Mouse (Mus musculus) midbrain, embryonic 14.5 days (tissue): Measurements from ENCODE around the gene Mgll. TPM values are rescaled to one million over a fixed set of nuclear protein-coding genes. Genes with fewer than 3 reads are reported as not detected.

Experiments
- ATAC-seq: fragments of 200-750 bp; cut with Nextera tagmentation; 2 replicates; pipeline ENCODE4 v1.8.0; 2017; ENCODE audit warnings: moderate number of reproducible peaks, moderate library complexity; ENCODE audit not compliant: low FRiP score, low TSS enrichment
- DNase-seq: peaks from one replicate; pipeline ENCODE4 v3.0.0-alpha.2; 2015
- H3K27ac ChIP-seq: fragments of 300-500 bp; sonication (generic); replicated peaks from 2 replicates; pipeline ENCODE4 v1.5.1; 2014; ENCODE audit warnings: mild to moderate bottlenecking, low read depth, low read length, moderate library complexity
- H3K27me3 ChIP-seq: fragments of 300-500 bp; sonication (generic); 2 replicates; pipeline ENCODE4 v1.6.1; 2014; ENCODE audit warnings: low read length, control low read depth, mixed read lengths; ENCODE audit not compliant: control insufficient read depth, insufficient read depth
- H3K36me3 ChIP-seq: fragments of 300-500 bp; sonication (generic); 2 replicates; pipeline ENCODE4 v1.6.1; 2014; ENCODE audit warnings: low read length, control low read depth; ENCODE audit not compliant: control insufficient read depth, insufficient read depth
- H3K4me1 ChIP-seq: fragments of 300-500 bp; sonication (generic); 2 replicates; pipeline ENCODE4 v1.6.1; 2014; ENCODE audit warnings: mild to moderate bottlenecking, antibody characterized with exemption, low read length, control low read depth; ENCODE audit not compliant: control insufficient read depth, insufficient read depth
- H3K4me2 ChIP-seq: fragments of 300-500 bp; sonication (generic); 2 replicates; pipeline ENCODE4 v1.6.1; 2014; ENCODE audit warnings: mild to moderate bottlenecking, low read length, moderate library complexity
- H3K4me3 ChIP-seq: fragments of 300-500 bp; sonication (generic); replicated peaks from 2 replicates; pipeline ENCODE4 v1.5.1; 2014; ENCODE audit warnings: low read depth, low read length
- H3K9ac ChIP-seq: fragments of 300-500 bp; sonication (generic); replicated peaks from 2 replicates; pipeline ENCODE4 v1.6.1; 2014; ENCODE audit warnings: mild to moderate bottlenecking, low read length, moderate library complexity
- H3K9me3 ChIP-seq: fragments of 300-500 bp; sonication (generic); 2 replicates; pipeline ENCODE4 v1.6.1; 2016; ENCODE audit warnings: low read length, control low read depth, mixed read lengths; ENCODE audit not compliant: control insufficient read depth
- WGBS: fragments of 180-500 bp; shearing (Covaris S2); extraction: QIAGEN DNeasy Blood & Tissue Kit; methylation state at CpG from one replicate; pipeline ENCODE4 v1.1.7; 2014; 5-methylcytosine and 5-hydroxymethylcytosine counted together
- polyA plus RNA-seq: library from polyadenylated mRNA; unstranded; fragments of >200 nt; fragmentation: Nextera tagmentation; extraction: Ambion mirVana; gene quantifications from 2 replicates; pipeline ENCODE4 v1.2.1, GENCODE M21; 2014

Mgll gene
- polyA plus RNA-seq, 1 experiment from 2014 or later, result 21.5 TPM

DNA sequence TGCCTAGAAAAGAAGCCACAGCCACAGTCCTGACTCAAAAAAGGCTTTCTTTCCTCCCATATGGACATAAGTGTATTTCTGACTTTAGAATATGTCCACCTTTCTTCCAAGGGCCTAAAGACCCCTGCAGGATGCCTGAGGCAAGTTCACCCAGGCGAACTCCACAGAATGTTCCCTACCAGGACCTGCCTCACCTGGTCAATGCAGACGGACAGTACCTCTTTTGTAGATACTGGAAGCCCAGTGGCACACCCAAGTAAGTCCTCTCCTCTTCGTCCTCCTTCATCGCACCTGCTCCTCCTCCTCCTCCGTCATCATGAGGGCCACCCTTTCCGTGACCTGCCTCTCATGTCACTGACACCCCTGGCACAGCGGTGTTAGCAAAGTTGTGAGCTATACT is 1.4 kb downstream of the Mgll start:
- no peak overlapping the region for H3K27ac ChIP-seq
- DNase-seq (peak; percentile 34), ATAC-seq (no peak)
- H3K9me3 ChIP-seq, result no peaks in the 10 kb centered on the region
- no peak overlapping the region for H3K9ac ChIP-seq
- peaks cover 5% of the 10 kb centered on the region for H3K4me1 ChIP-seq
- peak overlapping the region; percentile 62 for H3K4me3 ChIP-seq
- 64% methylated on average over 7 of the region's 7 CpGs for WGBS
- no peaks in the 10 kb centered on the region for H3K36me3 ChIP-seq
- H3K27me3 ChIP-seq, result peaks cover 18% of the 10 kb centered on the region
- no peak overlapping the region; the same call in 1 of the 2 replicates for H3K4me2 ChIP-seq

DNA sequence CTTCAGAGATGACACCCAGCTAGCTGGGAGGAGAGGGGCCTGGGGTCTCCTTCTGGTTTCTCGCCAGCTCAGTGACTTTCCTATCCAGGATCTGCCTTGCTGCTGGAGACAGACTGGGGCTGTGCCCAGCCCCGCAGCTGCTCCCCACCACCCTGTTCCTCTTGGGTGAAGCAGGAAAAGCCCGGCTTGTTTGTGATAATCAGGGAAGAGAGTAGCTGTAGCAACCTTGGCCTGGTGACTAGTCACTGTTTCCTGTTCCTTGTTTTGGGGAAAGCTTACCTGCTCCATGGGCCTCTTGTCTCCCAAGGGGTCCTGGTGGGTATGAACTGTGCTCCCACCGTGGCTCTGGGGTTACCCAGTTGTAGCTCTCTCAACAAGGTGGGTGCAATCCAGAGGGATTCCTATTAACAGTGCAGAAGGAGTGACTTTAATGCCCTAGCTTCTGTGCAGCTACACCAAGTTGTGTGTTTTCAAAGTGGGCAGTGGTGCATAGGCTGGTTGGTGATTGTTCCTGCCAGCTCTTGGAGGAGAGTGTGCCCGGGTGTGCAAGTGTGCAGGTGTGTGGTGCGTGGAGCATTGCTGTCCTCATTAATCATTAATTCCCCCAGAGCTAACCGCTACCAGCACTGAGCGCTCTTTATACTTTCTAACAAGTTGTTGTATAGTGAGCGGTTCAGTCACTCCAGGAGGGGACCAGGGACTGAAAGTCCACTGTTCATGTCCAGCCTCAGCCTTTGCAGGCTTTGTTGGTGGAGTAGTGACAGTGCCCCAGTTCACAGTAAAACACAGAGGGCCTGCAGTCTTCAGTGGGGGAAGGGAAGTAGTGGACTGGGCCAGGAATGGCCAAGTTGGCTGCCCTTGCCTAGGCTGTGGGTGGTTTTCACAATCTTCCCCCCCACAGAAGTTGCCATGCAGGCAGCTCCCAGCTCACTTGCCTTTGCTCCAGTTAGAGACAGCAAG is 2.3 kb downstream of the Mgll start:
- Histone ChIP-seq H3K4me1 (peaks cover 5% of the 10 kb centered on the region), H3K4me2 (no peak overlapping the region), H3K4me3 (no peak overlapping the region), H3K27ac (no peak overlapping the region), H3K9ac (no peak overlapping the region), H3K27me3 (peaks cover 18% of the 10 kb centered on the region), H3K9me3 (no peaks in the 10 kb centered on the region), H3K36me3 (no peaks in the 10 kb centered on the region)
- WGBS, result 58% methylated on average over 9 of the region's 9 CpGs
- no peak for DNase-seq
- ATAC-seq, result no peak

GRCm38 (mm10) chr6:88727490-88727889 is 3.3 kb downstream of the Mgll start:
- no peaks in the 10 kb centered on the region for H3K36me3 ChIP-seq
- peaks cover 5% of the 10 kb centered on the region for H3K4me1 ChIP-seq
- H3K9me3 ChIP-seq, result no peaks in the 10 kb centered on the region
- no peak for DNase-seq
- 92% methylated on average over 5 of the region's 5 CpGs for WGBS
- H3K9ac ChIP-seq, result no peak overlapping the region
- H3K27me3 ChIP-seq, result peaks cover 18% of the 10 kb centered on the region
- ATAC-seq, result no peak
- H3K27ac ChIP-seq, result no peak overlapping the region
- no peak overlapping the region for H3K4me2 ChIP-seq
- H3K4me3 ChIP-seq, result no peak overlapping the region

DNA sequence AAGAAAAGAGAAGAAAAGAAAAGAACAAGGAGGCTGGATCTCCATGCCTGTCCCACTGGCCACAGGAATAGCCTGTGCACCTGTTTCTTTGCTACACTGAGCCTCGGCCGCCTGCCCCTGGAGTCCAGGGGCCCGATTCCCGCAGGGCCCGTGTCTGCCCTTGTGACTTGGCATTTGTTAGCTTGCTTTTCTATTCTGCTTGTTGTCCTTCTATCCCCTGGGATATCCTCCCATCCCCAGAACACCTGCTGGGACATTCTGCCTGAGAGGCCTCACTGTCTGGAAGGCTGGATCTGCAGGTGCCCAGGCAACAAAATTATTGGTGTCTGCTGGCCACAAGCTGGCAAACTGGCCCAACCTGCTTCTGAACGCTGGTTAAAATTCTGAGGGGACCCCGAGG is 3.8 kb downstream of the Mgll start:
- H3K36me3 ChIP-seq, result no peaks in the 10 kb centered on the region
- 61% methylated on average over 7 of the region's 7 CpGs for WGBS
- ATAC-seq, result no peak
- H3K4me2 ChIP-seq, result no peak overlapping the region
- no peak overlapping the region for H3K9ac ChIP-seq
- H3K27me3 ChIP-seq, result peaks cover 18% of the 10 kb centered on the region
- no peak overlapping the region for H3K4me3 ChIP-seq
- H3K27ac ChIP-seq, result no peak overlapping the region
- peaks cover 5% of the 10 kb centered on the region for H3K4me1 ChIP-seq
- H3K9me3 ChIP-seq, result no peaks in the 10 kb centered on the region
- no peak for DNase-seq

GRCm38 (mm10) chr6:88728515-88728914 is 4.3 kb downstream of the Mgll start:
- no peak for ATAC-seq
- Histone ChIP-seq H3K9ac (no peak overlapping the region), H3K4me1 (peaks cover 5% of the 10 kb centered on the region), H3K4me2 (no peak overlapping the region), H3K4me3 (no peak overlapping the region), H3K27ac (no peak overlapping the region), H3K27me3 (peaks cover 18% of the 10 kb centered on the region), H3K9me3 (no peaks in the 10 kb centered on the region), H3K36me3 (no peaks in the 10 kb centered on the region)
- no peak for DNase-seq
- 89% methylated on average over 5 of the region's 5 CpGs for WGBS

DNA sequence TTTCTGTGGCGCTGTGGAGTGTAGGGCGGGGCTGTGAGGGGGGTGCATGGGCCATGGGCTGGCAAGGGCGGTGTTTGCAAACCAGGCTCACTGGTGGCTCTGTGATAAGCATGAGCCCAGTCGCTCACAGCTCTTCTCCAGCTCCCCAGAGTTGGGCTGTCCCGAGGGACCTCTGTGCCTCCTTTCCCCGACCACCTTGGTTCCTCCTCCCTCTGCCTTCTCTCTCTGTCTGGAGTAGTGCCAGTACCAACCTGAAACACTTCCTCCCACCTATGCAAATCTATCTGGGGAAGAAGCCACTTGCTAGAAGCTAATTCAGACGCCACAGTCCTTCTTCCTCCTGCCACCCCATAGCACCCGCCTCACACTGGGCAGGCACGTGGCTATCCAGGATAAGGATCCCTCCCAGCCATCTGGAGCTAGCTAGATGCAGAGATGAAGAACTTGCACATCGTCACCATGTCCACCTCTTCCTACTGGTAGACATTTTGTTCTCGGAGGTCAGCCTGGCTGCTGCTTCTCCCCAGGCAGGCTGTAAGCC is 7.1 kb downstream of the Mgll start:
- WGBS, result 92% methylated on average over 11 of the region's 11 CpGs
- no peak overlapping the region for H3K27ac ChIP-seq
- H3K9me3 ChIP-seq, result no peaks in the 10 kb centered on the region
- no peak overlapping the region for H3K4me3 ChIP-seq
- no peak overlapping the region for H3K4me2 ChIP-seq
- no peaks in the 10 kb centered on the region for H3K4me1 ChIP-seq
- DNase-seq (no peak), ATAC-seq (no peak)
- no peak overlapping the region for H3K9ac ChIP-seq
- no peaks in the 10 kb centered on the region for H3K36me3 ChIP-seq
- peaks cover 5% of the 10 kb centered on the region; the same call in 1 of the 2 replicates for H3K27me3 ChIP-seq

DNA sequence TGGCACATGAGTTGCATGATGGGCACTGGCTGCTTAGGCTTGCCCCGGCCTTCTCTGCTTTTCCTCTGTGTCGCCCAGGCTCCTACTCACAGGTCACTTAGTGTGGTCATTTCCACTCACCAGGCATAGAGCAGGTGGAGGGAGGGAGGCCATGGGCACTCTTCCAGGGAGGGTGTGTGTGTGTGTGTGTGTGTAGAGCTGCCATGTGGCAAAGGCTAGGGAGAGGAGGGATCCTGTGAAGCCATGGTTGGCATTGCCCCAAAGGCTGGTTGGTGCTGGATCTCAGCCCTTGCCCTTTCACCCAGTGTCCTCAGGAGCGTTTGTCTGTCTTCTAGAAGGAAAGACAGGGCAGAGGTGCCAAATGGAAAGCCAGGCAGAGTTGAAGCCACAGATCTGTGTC is 7.8 kb downstream of the Mgll start:
- Histone ChIP-seq H3K36me3 (no peaks in the 10 kb centered on the region), H3K4me2 (no peak overlapping the region), H3K27ac (no peak overlapping the region), H3K9me3 (no peaks in the 10 kb centered on the region), H3K9ac (no peak overlapping the region), H3K4me3 (no peak overlapping the region), H3K27me3 (no peaks in the 10 kb centered on the region), H3K4me1 (no peaks in the 10 kb centered on the region)
- ATAC-seq (no peak), DNase-seq (no peak)
- 83% methylated on average over 3 of the region's 3 CpGs for WGBS

GRCm38 (mm10) chr6:88732643-88733613 is 8.7 kb downstream of the Mgll start:
- Histone ChIP-seq H3K27me3 (no peaks in the 10 kb centered on the region), H3K9me3 (no peaks in the 10 kb centered on the region), H3K4me3 (no peak overlapping the region), H3K4me1 (no peaks in the 10 kb centered on the region), H3K9ac (no peak overlapping the region), H3K4me2 (no peak overlapping the region), H3K27ac (no peak overlapping the region), H3K36me3 (no peaks in the 10 kb centered on the region)
- DNase-seq, result no peak
- no peak for ATAC-seq
- WGBS, result 52% methylated on average over 17 of the region's 17 CpGs
